Mouse (Mus musculus) urinary bladder, postnatal 36 days (tissue): ENCODE measurements around the gene Chrna9.
"Not testable (repeated sequence)": the region's sequence is repeated elsewhere in the genome, so short reads cannot be mapped to it uniquely, and the experiment has no call there.

ENCODE experiments used
- DNase-seq, 2 experiments: peaks; one replicate each; pipeline ENCODE4 v3.0.0; 2022; ENCODE audit warnings: low spot score in 2 of 2, mixed read lengths in 1 of 2

The Chrna9 gene

GRCm38 (mm10) chr5:65956144-65957008, 21.7 kb downstream of the Chrna9 start:
- DNase-seq: no peak

- DNase-seq: peak in 1 of 2 experiments; percentile 16
Observed at GRCm38 (mm10) chr5:65958597-65958996, 23.9 kb downstream of the Chrna9 start.

GRCm38 (mm10) chr5:65959893-65960596, 25.3 kb downstream of the Chrna9 start:
- DNase-seq: no peak

GRCm38 (mm10) chr5:65960597-65960950, 25.9 kb downstream of the Chrna9 start:
- DNase-seq: no peak

- no peak for DNase-seq
Observed at GRCm38 (mm10) chr5:65963291-65963690, 28.6 kb downstream of the Chrna9 start.

GRCm38 (mm10) chr5:65965771-65966279, 31.1 kb downstream of the Chrna9 start:
- no peak for DNase-seq

- no peak for DNase-seq
Observed at GRCm38 (mm10) chr5:65967091-65967490, 32.4 kb downstream of the Chrna9 start.

GRCm38 (mm10) chr5:65968004-65968403, 33.3 kb downstream of the Chrna9 start:
- DNase-seq: no peak

- DNase-seq: no peak
Observed at GRCm38 (mm10) chr5:65973189-65973588, 38.5 kb downstream of the Chrna9 start.

- DNase-seq: no peak
Observed at GRCm38 (mm10) chr5:65975731-65976130, 41.0 kb downstream of the Chrna9 start.

GRCm38 (mm10) chr5:65986426-65986825, 51.7 kb downstream of the Chrna9 start:
- no peak for DNase-seq

GRCm38 (mm10) chr5:65987004-65987403, 52.3 kb downstream of the Chrna9 start:
- DNase-seq: not testable (repeated sequence)

GRCm38 (mm10) chr5:65991191-65991590, 56.5 kb downstream of the Chrna9 start:
- DNase-seq: no peak

GRCm38 (mm10) chr5:65994643-65995042, 59.9 kb downstream of the Chrna9 start:
- DNase-seq: no peak

- no peak for DNase-seq
Observed at GRCm38 (mm10) chr5:65997813-65998212, 63.1 kb downstream of the Chrna9 start.

- DNase-seq: no peak
Observed at GRCm38 (mm10) chr5:65999106-65999505, 64.4 kb downstream of the Chrna9 start.

- DNase-seq: no peak
Observed at GRCm38 (mm10) chr5:66000074-66000473, 65.4 kb downstream of the Chrna9 start.

GRCm38 (mm10) chr5:66000567-66001125, 65.9 kb downstream of the Chrna9 start:
- no peak for DNase-seq

- DNase-seq: no peak
Observed at GRCm38 (mm10) chr5:66001232-66001631, 66.5 kb downstream of the Chrna9 start.

- DNase-seq: peak; percentile 36 to 48
Observed at GRCm38 (mm10) chr5:66004134-66004925, 69.6 kb downstream of the Chrna9 start, which contains the start of gene 9130230L23Rik. Gene 9130230L23Rik, minus strand, starts transcription at chr5:66004285.

GRCm38 (mm10) chr5:66005041-66005678, 70.4 kb downstream of the Chrna9 start:
- DNase-seq: peak; percentile 15 to 21
